Mouse (Mus musculus): ENCODE data around the gene Stk10.
A peak's percentile ranks its signal among the peaks of the same experiment; 100 is the strongest.
"Not testable (repeated sequence)": the region's sequence is repeated elsewhere in the genome, so short reads cannot be mapped to it uniquely, and the experiment has no call there.

The Stk10 gene

GRCm38 (mm10) chr11:32532765-32533481 lies at the start of gene Stk10:
TSS of gene Stk10 (plus strand) at chr11:32533305.
- DNase-seq (ENCODE audit: extremely low read depth, low read depth): peak; percentile 66

- DNase-seq (ENCODE audit: extremely low read depth, low read depth): no peak
These were observed 47.8 kb upstream of the Stk10 start for GRCm38 (mm10) chr11:32485290-32485689.

GRCm38 (mm10) chr11:32486621-32487020 lies 46.5 kb upstream of the Stk10 start:
- DNase-seq (ENCODE audit: extremely low read depth, low read depth): no peak

GRCm38 (mm10) chr11:32487501-32487900 lies 45.6 kb upstream of the Stk10 start:
- no peak for DNase-seq (ENCODE audit: extremely low read depth, low read depth)

GRCm38 (mm10) chr11:32488344-32488743 lies 44.8 kb upstream of the Stk10 start:
- no peak for DNase-seq (ENCODE audit: extremely low read depth, low read depth)

GRCm38 (mm10) chr11:32488808-32489670 lies 44.1 kb upstream of the Stk10 start:
- peak; percentile 79 for DNase-seq (ENCODE audit: extremely low read depth, low read depth)

- DNase-seq (ENCODE audit: extremely low read depth, low read depth): no peak
These were observed 42.0 kb upstream of the Stk10 start for GRCm38 (mm10) chr11:32491079-32491478.

GRCm38 (mm10) chr11:32493312-32493711 lies 39.8 kb upstream of the Stk10 start:
- DNase-seq (ENCODE audit: extremely low read depth, low read depth): peak; percentile 32

GRCm38 (mm10) chr11:32495283-32495682 lies 37.8 kb upstream of the Stk10 start:
- DNase-seq (ENCODE audit: extremely low read depth, low read depth): no peak

GRCm38 (mm10) chr11:32498757-32499535 lies 34.2 kb upstream of the Stk10 start:
- no peak for DNase-seq (ENCODE audit: extremely low read depth, low read depth)

GRCm38 (mm10) chr11:32499931-32500330 lies 33.2 kb upstream of the Stk10 start:
- DNase-seq (ENCODE audit: extremely low read depth, low read depth): no peak

GRCm38 (mm10) chr11:32503711-32504110 lies 29.4 kb upstream of the Stk10 start:
- DNase-seq (ENCODE audit: extremely low read depth, low read depth): no peak

GRCm38 (mm10) chr11:32505091-32505739 lies 27.9 kb upstream of the Stk10 start:
- DNase-seq (ENCODE audit: extremely low read depth, low read depth): no peak

- no peak for DNase-seq (ENCODE audit: extremely low read depth, low read depth)
These were observed 22.2 kb upstream of the Stk10 start for GRCm38 (mm10) chr11:32510930-32511329.

GRCm38 (mm10) chr11:32514853-32515252 lies 18.3 kb upstream of the Stk10 start:
- DNase-seq (ENCODE audit: extremely low read depth, low read depth): not testable (repeated sequence)

GRCm38 (mm10) chr11:32516091-32516490 lies 17.0 kb upstream of the Stk10 start:
- DNase-seq (ENCODE audit: extremely low read depth, low read depth): no peak

- DNase-seq (ENCODE audit: extremely low read depth, low read depth): no peak
These were observed 16.0 kb upstream of the Stk10 start for GRCm38 (mm10) chr11:32516916-32517712.

GRCm38 (mm10) chr11:32518770-32519169 lies 14.3 kb upstream of the Stk10 start:
- no peak for DNase-seq (ENCODE audit: extremely low read depth, low read depth)

- no peak for DNase-seq (ENCODE audit: extremely low read depth, low read depth)
These were observed 13.8 kb upstream of the Stk10 start for GRCm38 (mm10) chr11:32519354-32519753.

- no peak for DNase-seq (ENCODE audit: extremely low read depth, low read depth)
These were observed 11.9 kb upstream of the Stk10 start for GRCm38 (mm10) chr11:32521246-32521645.
